Mouse (Mus musculus) kidney, embryonic 16.5 days (tissue): Measurements from ENCODE around the gene Gpn2. TPM values are rescaled to one million over a fixed set of nuclear protein-coding genes. Genes with fewer than 3 reads are reported as not detected.

Experiments used
- ATAC-seq: fragments of 200-750 bp; cut with Nextera tagmentation; 2 replicates; pipeline ENCODE4 v1.8.0; 2017; ENCODE audit warnings: moderate TSS enrichment; ENCODE audit not compliant: low FRiP score, low TSS enrichment
- H3K27ac ChIP-seq: fragments of 300-500 bp; sonication (generic); 2 replicates; pipeline ENCODE4 v1.5.1; 2014; ENCODE audit warnings: low read length
- H3K27me3 ChIP-seq: fragments of 300-500 bp; sonication (generic); 2 replicates; pipeline ENCODE4 v1.6.1; 2014; ENCODE audit warnings: low read length, control low read depth, mixed read lengths; ENCODE audit not compliant: insufficient read depth
- H3K36me3 ChIP-seq: fragments of 300-500 bp; sonication (generic); 2 replicates; pipeline ENCODE4 v1.6.1; 2014; ENCODE audit warnings: low read length, control low read depth, mixed read lengths; ENCODE audit not compliant: insufficient read depth
- H3K4me1 ChIP-seq: fragments of 300-500 bp; sonication (generic); 2 replicates; pipeline ENCODE4 v1.6.1; 2014; ENCODE audit warnings: low read length, control low read depth, mixed read lengths; ENCODE audit not compliant: insufficient read depth
- H3K4me2 ChIP-seq: fragments of 300-500 bp; sonication (generic); replicated peaks from 2 replicates; pipeline ENCODE4 v1.6.1; 2014; ENCODE audit warnings: low read depth, low read length
- H3K4me3 ChIP-seq: fragments of 300-500 bp; sonication (generic); 2 replicates; pipeline ENCODE4 v1.5.1; 2014; ENCODE audit warnings: mild to moderate bottlenecking, low read length
- H3K9ac ChIP-seq: fragments of 300-500 bp; sonication (generic); replicated peaks from 2 replicates; pipeline ENCODE4 v1.6.1; 2014; ENCODE audit warnings: low read length
- H3K9me3 ChIP-seq: fragments of 300-500 bp; sonication (generic); 2 replicates; pipeline ENCODE4 v1.6.1; 2016; ENCODE audit warnings: low read length, control low read depth
- WGBS: fragments of 180-500 bp; shearing (Covaris S2); extraction: QIAGEN DNeasy Blood & Tissue Kit; methylation state at CpG from one replicate; pipeline ENCODE4 v1.1.7; 2014; 5-methylcytosine and 5-hydroxymethylcytosine counted together
- polyA plus RNA-seq: library from polyadenylated mRNA; unstranded; fragments of >200 nt; fragmentation: Nextera tagmentation; extraction: Ambion mirVana; gene quantifications from 2 replicates; pipeline ENCODE4 v1.2.1, GENCODE M21; 2015

Gene Gpn2
- polyA plus RNA-seq, 1 experiment from 2014 or later, result 20.9 TPM

DNA sequence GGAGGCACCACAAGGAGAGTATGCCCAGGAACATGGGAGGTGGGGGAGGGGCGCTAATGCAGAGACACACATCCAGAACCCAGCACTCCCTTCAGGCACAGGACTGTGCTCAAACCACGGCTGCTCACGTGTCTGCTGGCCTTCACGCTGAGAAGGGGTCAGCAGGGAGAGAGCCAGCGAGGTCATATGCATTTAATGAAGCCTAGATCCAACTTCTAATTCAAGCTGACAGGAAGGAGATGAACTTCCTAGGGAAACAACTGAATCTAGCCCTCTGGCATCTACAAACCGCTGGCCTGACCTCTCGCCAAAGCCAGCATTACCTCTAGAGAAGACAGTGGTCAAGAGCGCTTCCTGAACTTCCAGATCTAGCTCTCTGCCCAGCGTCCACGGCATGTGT lies 31.3 kb downstream of the Gpn2 start:
- no peak overlapping the region for H3K27ac ChIP-seq
- 73% methylated on average over 10 of the region's 10 CpGs for WGBS
- no peaks in the 10 kb centered on the region for H3K27me3 ChIP-seq
- no peak for ATAC-seq
- no peaks in the 10 kb centered on the region for H3K4me1 ChIP-seq
- H3K36me3 ChIP-seq, result peaks cover 34% of the 10 kb centered on the region
- no peak overlapping the region for H3K9ac ChIP-seq
- H3K9me3 ChIP-seq, result peaks cover 4% of the 10 kb centered on the region
- H3K4me3 ChIP-seq, result no peak overlapping the region
- H3K4me2 ChIP-seq, result no peak overlapping the region

DNA sequence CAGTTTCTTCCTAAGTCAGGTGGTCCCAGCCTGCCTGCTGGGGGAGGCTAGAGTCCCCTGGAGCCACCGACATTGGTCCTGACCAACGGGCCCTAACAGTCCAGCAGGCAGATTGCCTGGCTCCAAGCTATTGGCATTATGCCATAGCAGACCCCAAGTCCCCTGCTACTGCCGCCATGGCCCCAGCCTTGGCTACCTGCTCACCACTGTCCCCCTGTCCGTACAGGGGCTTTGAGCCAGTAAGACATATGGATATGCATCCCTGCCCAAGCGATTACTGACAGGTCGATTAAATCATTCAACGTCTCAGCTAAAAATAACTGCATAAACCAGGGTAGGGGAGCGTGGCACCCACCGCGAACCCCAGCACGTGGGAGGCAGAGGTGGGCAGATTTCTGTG lies 33.8 kb downstream of the Gpn2 start:
- H3K36me3 ChIP-seq, result peaks cover 21% of the 10 kb centered on the region
- no peak for ATAC-seq

GRCm38 (mm10) chr4:133619473-133620136 lies 35.4 kb downstream of the Gpn2 start:
- H3K9me3 ChIP-seq, result no peaks in the 10 kb centered on the region
- H3K36me3 ChIP-seq, result peaks cover 12% of the 10 kb centered on the region
- H3K9ac ChIP-seq, result no peak overlapping the region
- no peaks in the 10 kb centered on the region for H3K27me3 ChIP-seq
- H3K4me2 ChIP-seq, result no peak overlapping the region
- H3K4me1 ChIP-seq, result 0 out of 2 replicates have a peak, but pooled peaks cover 3% of the 10 kb centered on the region
- 76% methylated on average over 4 of the region's 4 CpGs for WGBS
- no peak overlapping the region for H3K4me3 ChIP-seq
- no peak overlapping the region for H3K27ac ChIP-seq
- ATAC-seq, result no peak

More for the DNA sequence above, 33.8 kb downstream of the Gpn2 start:
- no peak overlapping the region for H3K4me3 ChIP-seq
- H3K4me1 ChIP-seq, result 0 out of 2 replicates have a peak, but pooled peaks cover 3% of the 10 kb centered on the region
- H3K4me2 ChIP-seq, result no peak overlapping the region
- no peak overlapping the region for H3K9ac ChIP-seq
- no peak overlapping the region for H3K27ac ChIP-seq
- H3K9me3 ChIP-seq, result no peaks in the 10 kb centered on the region
- 86% methylated on average over 11 of the region's 11 CpGs for WGBS
- H3K27me3 ChIP-seq, result no peaks in the 10 kb centered on the region

- WGBS, result 83% methylated on average over 8 of the region's 8 CpGs
- peaks cover 15% of the 10 kb centered on the region for H3K36me3 ChIP-seq
- H3K4me1 ChIP-seq, result peaks cover 9% of the 10 kb centered on the region
- H3K4me3 ChIP-seq, result no peak overlapping the region
- H3K9ac ChIP-seq, result no peak overlapping the region
- H3K4me2 ChIP-seq, result no peak overlapping the region
- H3K27me3 ChIP-seq, result no peaks in the 10 kb centered on the region
- H3K27ac ChIP-seq, result no peak overlapping the region
- H3K9me3 ChIP-seq, result no peaks in the 10 kb centered on the region
- no peak for ATAC-seq
These were observed 36.5 kb downstream of the Gpn2 start for GRCm38 (mm10) chr4:133620668-133621067.

GRCm38 (mm10) chr4:133622161-133622695 lies 38.1 kb downstream of the Gpn2 start:
- H3K4me2 ChIP-seq, result no peak overlapping the region
- ATAC-seq, result no peak
- H3K36me3 ChIP-seq, result peaks cover 22% of the 10 kb centered on the region
- no peak overlapping the region for H3K9ac ChIP-seq
- H3K4me3 ChIP-seq, result no peak overlapping the region
- no peaks in the 10 kb centered on the region for H3K27me3 ChIP-seq
- peaks cover 23% of the 10 kb centered on the region for H3K4me1 ChIP-seq
- H3K9me3 ChIP-seq, result no peaks in the 10 kb centered on the region
- no peak overlapping the region for H3K27ac ChIP-seq
- 78% methylated on average over 11 of the region's 11 CpGs for WGBS

GRCm38 (mm10) chr4:133624830-133625229 lies 40.7 kb downstream of the Gpn2 start:
- H3K9ac ChIP-seq, result no peak overlapping the region
- 88% methylated on average over 7 of the region's 7 CpGs for WGBS
- H3K36me3 ChIP-seq, result peaks cover 19% of the 10 kb centered on the region

DNA sequence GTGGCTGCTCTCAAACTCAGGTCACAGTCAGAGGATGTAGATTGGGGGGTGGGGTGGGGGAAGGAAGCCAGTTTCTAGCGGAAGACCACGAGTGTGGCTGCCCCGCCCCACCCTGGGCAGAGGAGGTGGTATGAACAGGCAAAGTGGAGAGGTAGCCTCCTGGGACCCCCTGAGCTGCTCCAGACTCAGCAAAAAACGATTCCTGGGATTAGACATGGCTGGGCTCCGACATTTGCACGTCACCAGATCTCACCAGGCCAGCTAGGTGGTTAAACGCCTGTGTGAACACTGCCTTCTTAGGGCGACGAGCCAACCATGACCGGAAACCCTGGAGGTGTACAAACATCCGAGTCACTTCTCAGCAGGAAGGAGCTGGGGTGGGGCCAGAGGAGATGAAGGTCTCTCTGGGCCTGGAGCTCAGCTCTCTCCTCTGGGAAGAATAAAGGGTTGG lies 41.5 kb downstream of the Gpn2 start:
- ATAC-seq, result peak; percentile 73
- Histone ChIP-seq H3K4me2 (peak overlapping the region; percentile 16; the same call in 1 of the 2 replicates), H3K27ac (peak overlapping the region; percentile 91), H3K36me3 (peaks cover 19% of the 10 kb centered on the region), H3K4me1 (peaks cover 25% of the 10 kb centered on the region), H3K9me3 (no peaks in the 10 kb centered on the region), H3K4me3 (no peak overlapping the region), H3K9ac (peak overlapping the region; percentile 46), H3K27me3 (no peaks in the 10 kb centered on the region)
- WGBS, result 23% methylated on average over 11 of the region's 11 CpGs

More at GRCm38 (mm10) chr4:133624830-133625229, 40.7 kb downstream of the Gpn2 start:
- no peak overlapping the region for H3K4me3 ChIP-seq
- H3K4me2 ChIP-seq, result no peak overlapping the region
- peak overlapping the region; percentile 91 for H3K27ac ChIP-seq
- H3K9me3 ChIP-seq, result no peaks in the 10 kb centered on the region
- peaks cover 23% of the 10 kb centered on the region for H3K4me1 ChIP-seq
- ATAC-seq, result no peak
- no peaks in the 10 kb centered on the region for H3K27me3 ChIP-seq

DNA sequence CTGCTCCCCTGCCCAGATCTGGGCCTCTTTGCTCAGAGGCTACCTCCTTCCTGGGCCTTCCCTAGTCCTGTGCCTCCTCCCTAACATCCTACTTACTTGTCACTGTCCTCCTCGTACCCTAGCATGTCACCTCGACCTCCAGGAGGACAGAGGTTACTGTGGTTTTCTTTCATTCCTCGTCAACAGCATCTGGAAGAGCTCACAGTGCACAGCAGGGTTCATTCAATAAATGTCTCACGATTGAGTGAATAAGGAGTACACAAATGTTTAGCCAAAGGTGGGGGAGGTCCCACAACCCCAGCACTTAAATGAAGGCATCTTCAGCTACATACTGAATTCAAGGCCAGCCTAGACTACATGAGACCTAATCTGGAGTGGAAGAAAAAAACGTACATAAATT lies 42.1 kb downstream of the Gpn2 start:
- peak; percentile 33 for ATAC-seq
- H3K9ac ChIP-seq, result peak overlapping the region; percentile 46
- H3K9me3 ChIP-seq, result no peaks in the 10 kb centered on the region
- 23% methylated on average over 5 of the region's 5 CpGs for WGBS
- H3K4me3 ChIP-seq, result no peak overlapping the region
- peak overlapping the region; percentile 91 for H3K27ac ChIP-seq
- H3K4me1 ChIP-seq, result peaks cover 31% of the 10 kb centered on the region
- no peaks in the 10 kb centered on the region for H3K27me3 ChIP-seq
- H3K36me3 ChIP-seq, result peaks cover 19% of the 10 kb centered on the region
- H3K4me2 ChIP-seq, result no peak overlapping the region

DNA sequence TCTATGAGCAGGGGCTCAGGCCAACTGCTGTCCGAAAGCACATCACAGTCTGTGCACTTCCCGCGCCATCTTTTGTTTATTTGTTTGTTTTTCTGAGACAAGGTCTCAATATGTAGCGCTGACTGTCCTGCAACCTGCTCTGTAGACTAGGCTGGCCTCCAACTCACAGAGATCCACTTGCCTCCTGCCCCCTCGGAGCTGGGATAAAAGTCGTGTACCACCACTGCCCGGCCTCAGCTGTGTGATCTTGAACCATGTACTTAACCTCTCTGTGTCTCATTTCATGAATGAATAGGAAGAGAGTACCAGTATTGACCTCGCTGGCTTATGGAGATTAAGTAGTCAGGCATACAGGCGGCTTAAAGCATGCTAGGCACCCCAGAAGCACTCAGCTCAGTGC lies 42.5 kb downstream of the Gpn2 start:
- WGBS, result 69% methylated on average over 9 of the region's 9 CpGs
- Histone ChIP-seq H3K4me1 (peaks cover 35% of the 10 kb centered on the region), H3K4me2 (no peak overlapping the region), H3K36me3 (peaks cover 19% of the 10 kb centered on the region), H3K27ac (peak overlapping the region; percentile 91; the same call in 1 of the 2 replicates), H3K4me3 (no peak overlapping the region), H3K9me3 (no peaks in the 10 kb centered on the region), H3K9ac (no peak overlapping the region), H3K27me3 (no peaks in the 10 kb centered on the region)
- no peak for ATAC-seq

GRCm38 (mm10) chr4:133627039-133627438 lies 42.9 kb downstream of the Gpn2 start:
- 91% methylated on average over 14 of the region's 14 CpGs for WGBS
- Histone ChIP-seq H3K27me3 (no peaks in the 10 kb centered on the region), H3K4me3 (no peak overlapping the region), H3K4me2 (no peak overlapping the region), H3K9ac (no peak overlapping the region), H3K36me3 (peaks cover 19% of the 10 kb centered on the region), H3K9me3 (no peaks in the 10 kb centered on the region), H3K4me1 (peaks cover 39% of the 10 kb centered on the region), H3K27ac (peak overlapping the region; percentile 91; the same call in 1 of the 2 replicates)
- no peak for ATAC-seq
